ENCODE assay signal across 27 mouse cellular contexts in the genomic region with DNA sequence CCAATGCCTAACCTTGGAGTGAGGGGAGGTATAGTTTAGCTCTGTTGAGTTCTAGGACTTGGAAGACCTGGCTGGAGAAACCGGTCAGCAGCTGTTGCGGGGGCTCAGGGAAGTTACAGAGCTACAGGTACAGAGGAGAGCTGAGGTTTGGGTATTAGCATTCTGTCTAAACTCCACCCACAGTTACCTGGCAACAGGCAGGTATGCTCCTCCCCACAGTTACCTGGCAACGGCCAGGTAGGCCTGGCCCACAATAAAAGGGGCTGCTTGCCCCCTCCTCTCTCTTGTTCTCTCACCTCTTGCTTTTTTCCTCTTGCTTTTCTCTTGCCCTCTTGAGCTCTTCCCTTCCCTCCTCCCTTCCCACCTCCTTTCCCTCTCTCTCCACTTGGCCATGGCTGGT. TPM values are rescaled to one million over a fixed set of nuclear protein-coding genes. Genes with fewer than 3 reads are reported as not detected.
DNase-seq lines count a peak whose midpoint lies in the region; ATAC-seq and TF ChIP-seq lines count a peak whose summit lies in the region.
"Had no signal": no experiment of that assay in that cellular context is flagged by ENCODE, and none has a peak within 500 bp of the region (broad histone marks: within the 10 kb centered on the region; RNA-seq: fewer than 3 reads in every experiment).

No protein-coding gene starts in this region.

- no peak overlapping the region for H3K27ac ChIP-seq in lung, embryonic 16.5 days (ENCODE audit: low read length)
- peak overlapping the region; percentile 96 for H3K27ac ChIP-seq in ES-E14 (ENCODE audit: insufficient read depth, low read depth, low read length, poor library complexity, severe bottlenecking)
- peak overlapping the region; percentile 37; the same call in 1 of the 2 replicates for H3K27ac ChIP-seq in embryonic facial prominence, embryonic 10.5 days (replicated peaks)
- H3K27ac ChIP-seq in midbrain, embryonic 13.5 days = no peak overlapping the region
- H3K27ac ChIP-seq: embryonic facial prominence, embryonic 13.5 days; forebrain, embryonic 12.5 days; forebrain, embryonic 15.5 days; heart, embryonic 15.5 days; hindbrain, embryonic 12.5 days; hindbrain, embryonic 15.5 days; intestine, embryonic 15.5 days had no signal

- H3K4me3 ChIP-seq in lung, embryonic 16.5 days (ENCODE audit: low read length) = no peak overlapping the region
- H3K4me3 ChIP-seq in E14TG2a.4 (replicated peaks; ENCODE audit: low read length) (peak overlapping the region; percentile 55), ES-E14 (ENCODE audit: insufficient read depth in 1 of 2, low read depth in 1 of 2, low read length in 2 of 2, poor library complexity in 1 of 2, severe bottlenecking in 1 of 2) (peak overlapping the region; percentile 26 to 49; a peak in 2 of 4 replicates)
- no peak overlapping the region for H3K4me3 ChIP-seq in embryonic facial prominence, embryonic 10.5 days
- H3K4me3 ChIP-seq in midbrain, embryonic 13.5 days (replicated peaks) = no peak overlapping the region
- H3K4me3 ChIP-seq: embryonic facial prominence, embryonic 13.5 days; erythroblast, embryonic 14.5 days; forebrain, embryonic 12.5 days; forebrain, embryonic 15.5 days; heart, embryonic 12.5 days; heart, embryonic 15.5 days; hindbrain, embryonic 12.5 days; hindbrain, embryonic 15.5 days; intestine, embryonic 15.5 days had no signal

- no peak overlapping the region for H3K9ac ChIP-seq in lung, embryonic 16.5 days (ENCODE audit: low read length)
- peak overlapping the region; percentile 58 for H3K9ac ChIP-seq in ES-E14 (ENCODE audit: insufficient read depth, low read depth, low read length, poor library complexity, severe bottlenecking)
- H3K9ac ChIP-seq in midbrain, embryonic 13.5 days (replicated peaks) = no peak overlapping the region
- H3K9ac ChIP-seq: embryonic facial prominence, embryonic 13.5 days; forebrain, embryonic 12.5 days; forebrain, embryonic 15.5 days; heart, embryonic 12.5 days; heart, embryonic 15.5 days; hindbrain, embryonic 12.5 days; hindbrain, embryonic 15.5 days; intestine, embryonic 15.5 days had no signal

- H3K9me3 ChIP-seq in lung, embryonic 16.5 days (ENCODE audit: control insufficient read depth, low read length) = no peaks in the 10 kb centered on the region
- H3K9me3 ChIP-seq in E14TG2a.4 (ENCODE audit: low read length) (no peaks in the 10 kb centered on the region), ES-E14 (ENCODE audit: control insufficient read depth, insufficient read depth, low read depth, low read length) (no peaks in the 10 kb centered on the region)
- H3K9me3 ChIP-seq in embryonic facial prominence, embryonic 10.5 days = no peaks in the 10 kb centered on the region
- no peaks in the 10 kb centered on the region for H3K9me3 ChIP-seq in midbrain, embryonic 13.5 days
- H3K9me3 ChIP-seq: embryonic facial prominence, embryonic 13.5 days; forebrain, embryonic 12.5 days; forebrain, embryonic 15.5 days; G1E; heart, embryonic 15.5 days; hindbrain, embryonic 12.5 days; hindbrain, embryonic 15.5 days; intestine, embryonic 15.5 days had no signal

- H3K4me2 ChIP-seq in lung, embryonic 16.5 days (ENCODE audit: low read depth, low read length) = no peak overlapping the region
- H3K4me2 ChIP-seq in midbrain, embryonic 13.5 days (replicated peaks) = no peak overlapping the region
- H3K4me2 ChIP-seq: embryonic facial prominence, embryonic 13.5 days; forebrain, embryonic 12.5 days; forebrain, embryonic 15.5 days; heart, embryonic 12.5 days; heart, embryonic 15.5 days; hindbrain, embryonic 12.5 days; hindbrain, embryonic 15.5 days; intestine, embryonic 15.5 days had no signal

- in situ Hi-C loops in ES-E14 (cut with MboI; ENCODE audit: low sequenced_read_pairs in 2 of 2, unreplicated experiment in 2 of 2) = no loop called here

- WGBS in lung, embryonic 16.5 days = 66% methylated on average over 3 of the region's 3 CpGs
- 78% methylated on average over 3 of the region's 3 CpGs for WGBS in embryonic facial prominence, embryonic 10.5 days
- 98% methylated on average over 3 of the region's 3 CpGs for WGBS in midbrain, embryonic 13.5 days

- DNase-seq in lung, postnatal 4 days = no peak
- DNase-seq in ES-E14 (ENCODE audit: low read depth, low spot score) = no peak
- DNase-seq in embryonic facial prominence, embryonic 10.5 days (ENCODE audit: low spot score) = no peak
- no peak for DNase-seq in right cerebral cortex, postnatal 36 days (ENCODE audit: low spot score in 2 of 2)
- DNase-seq: adrenal gland, postnatal 10 days; adrenal gland, postnatal 36 days; cerebellum, adult 18-20 months; cerebellum, adult 9-10 months; cerebellum, postnatal 14 days; gastrocnemius, postnatal 25 days; heart, adult 18-20 months; heart, postnatal 14 days; heart, postnatal 4 days had no signal

- ATAC-seq in lung, embryonic 16.5 days (ENCODE audit: low read depth) = 0 out of 2 replicates have a peak, but pooled peaks have one; percentile 35
- ATAC-seq in midbrain, embryonic 13.5 days = no peak
- ATAC-seq: forebrain, embryonic 15.5 days; intestine, embryonic 15.5 days; Patski had no signal

- H3K36me3 ChIP-seq in lung, embryonic 16.5 days (ENCODE audit: control insufficient read depth, insufficient read depth, low read length) = no peaks in the 10 kb centered on the region
- H3K36me3 ChIP-seq in E14TG2a.4 (ENCODE audit: insufficient read depth, low read length) = no peaks in the 10 kb centered on the region
- no peaks in the 10 kb centered on the region for H3K36me3 ChIP-seq in ES-E14 (ENCODE audit: control insufficient read depth, insufficient read depth, low read length, poor library complexity, severe bottlenecking)
- no peaks in the 10 kb centered on the region for H3K36me3 ChIP-seq in embryonic facial prominence, embryonic 10.5 days (replicated peaks)
- H3K36me3 ChIP-seq in midbrain, embryonic 13.5 days = no peaks in the 10 kb centered on the region
- H3K36me3 ChIP-seq: embryonic facial prominence, embryonic 13.5 days; forebrain, embryonic 12.5 days; forebrain, embryonic 15.5 days; G1E; heart, embryonic 12.5 days; heart, embryonic 15.5 days; hindbrain, embryonic 12.5 days; hindbrain, embryonic 15.5 days; intestine, embryonic 15.5 days had no signal

- no peak for TF ChIP-seq CTCF in E14TG2a.4 (conservative IDR thresholded peaks at IDR 0.05; ENCODE audit: low read length)

- peaks cover 3% of the 10 kb centered on the region for H3K4me1 ChIP-seq in lung, embryonic 16.5 days (replicated peaks; ENCODE audit: control insufficient read depth, insufficient read depth, low read length)
- H3K4me1 ChIP-seq in E14TG2a.4 (replicated peaks; ENCODE audit: low read depth, low read length) (peaks cover 95% of the 10 kb centered on the region), ES-E14 (ENCODE audit: control insufficient read depth in 2 of 2, insufficient read depth in 2 of 2, low read length in 2 of 2, poor library complexity in 1 of 2) (peaks cover 26 to 50% of the 10 kb centered on the region in 2 experiments)
- peaks cover 61% of the 10 kb centered on the region for H3K4me1 ChIP-seq in embryonic facial prominence, embryonic 10.5 days
- peaks cover 9% of the 10 kb centered on the region for H3K4me1 ChIP-seq in midbrain, embryonic 13.5 days (replicated peaks)

- no peaks in the 10 kb centered on the region for H3K27me3 ChIP-seq in lung, embryonic 16.5 days (ENCODE audit: control insufficient read depth, insufficient read depth, low read depth, low read length)
- no peaks in the 10 kb centered on the region for H3K27me3 ChIP-seq in E14TG2a.4 (ENCODE audit: insufficient read depth, low read length)
- no peaks in the 10 kb centered on the region for H3K27me3 ChIP-seq in embryonic facial prominence, embryonic 10.5 days (replicated peaks; ENCODE audit: low read depth, poor library complexity, severe bottlenecking)
- no peaks in the 10 kb centered on the region for H3K27me3 ChIP-seq in midbrain, embryonic 13.5 days
- H3K27me3 ChIP-seq: embryonic facial prominence, embryonic 13.5 days; forebrain, embryonic 12.5 days; forebrain, embryonic 15.5 days; heart, embryonic 12.5 days; heart, embryonic 15.5 days; hindbrain, embryonic 15.5 days; intestine, embryonic 15.5 days; Patski had no signal

TF ChIP-seq in ES-E14, 5 proteins besides CTCF, POLR2A, EP300 and RAD21:
- TF ChIP-seq CHD2 (IDR thresholded peaks at IDR 0.05; ENCODE audit: low read depth, low read length) (no peak), ZC3H11A (IDR thresholded peaks at IDR 0.05; ENCODE audit: borderline replicate concordance, low read depth, low read length) (no peak), MAFK (IDR thresholded peaks at IDR 0.05; ENCODE audit: insufficient read depth, low read depth, low read length) (no peak), HCFC1 (IDR thresholded peaks at IDR 0.05; ENCODE audit: borderline replicate concordance, insufficient read depth, low read length) (no peak)

RNA-seq across cellular contexts. Expression of a gene that starts 29.8 kb away (rescaled TPM):
- polyA plus RNA-seq in lung, embryonic 16.5 days (2015; fragmentation: Nextera tagmentation; extraction: Ambion mirVana) = 298 and 315 TPM in 2 replicates
- total RNA-seq in ES-E14 (2012; rRNA removed) = 414 and 791 TPM in 2 replicates
- 184 and 201 TPM in 2 replicates for polyA plus RNA-seq in embryonic facial prominence, embryonic 10.5 days (2016; fragmentation: Nextera tagmentation; extraction: Ambion mirVana)
- 32.8 and 39.6 TPM in 2 replicates for polyA plus RNA-seq in midbrain, embryonic 13.5 days (2015; fragmentation: Nextera tagmentation; extraction: Ambion mirVana)

Comparison
In these comparisons a context has a peak if more than half of its experiments do, and no peak if none do; other contexts are left out.
1. H3K27ac ChIP-seq: peak in ES-E14 (single experiment) and embryonic facial prominence, embryonic 10.5 days (single experiment); none in lung, embryonic 16.5 days (single experiment) and midbrain, embryonic 13.5 days (single experiment).
2. H3K4me3 ChIP-seq: peak in E14TG2a.4 (single experiment) and ES-E14 (2 of 2); none in lung, embryonic 16.5 days (single experiment), embryonic facial prominence, embryonic 10.5 days (single experiment) and midbrain, embryonic 13.5 days (single experiment).